Mouse (Mus musculus) G1E (cell line): ENCODE measurements around the gene Atg10.

Source experiments
- CTCF ChIP-seq: IDR thresholded peaks from 2 replicates; pipeline ENCODE4 v1.5.1; 2012; ENCODE audit warnings: low read depth, low read length, inconsistent platforms, mixed read lengths
- GATA1 ChIP-seq: IDR thresholded peaks from 2 replicates; pipeline ENCODE4 v1.6.1; 2012; ENCODE audit warnings: borderline replicate concordance, low read length, inconsistent platforms, mixed read lengths
- TAL1 ChIP-seq: conservative IDR thresholded peaks from 2 replicates; pipeline ENCODE4 v1.6.1; 2012; ENCODE audit warnings: low read depth, low read length, inconsistent platforms, mixed read lengths

GRCm38 (mm10) chr13:91133334-91133890 lies 90.4 kb downstream of the Atg10 start:
- TF ChIP-seq CTCF = no peak
- TF ChIP-seq GATA1 = no peak
- TF ChIP-seq TAL1 = no peak
